Mouse (Mus musculus) heart, postnatal 36 days (tissue): ENCODE measurements around the gene Kat2b. TPM values are rescaled to one million over a fixed set of nuclear protein-coding genes. Genes with fewer than 3 reads are reported as not detected.
"Not testable (repeated sequence)": the region's sequence is repeated elsewhere in the genome, so short reads cannot be mapped to it uniquely, and the experiment has no call there.

Experiments used
- DNase-seq, 2 experiments: peaks; one replicate each; pipeline ENCODE4 v3.0.0; 2021 to 2022
- intact Hi-C: fragments of 180-260 bp; cut with DNase I; formaldehyde crosslinking; loops from one replicate; pipeline ENCODE4 v1.15.1; 2025
- total RNA-seq, 2 experiments: library from RNA; stranded (reverse); gene quantifications; 2 replicates each; pipeline ENCODE4 v1.2.3; 2021

Kat2b gene
- total RNA-seq, 2 experiments from 2014 or later, result 83.7 to 93.5 TPM

DNA sequence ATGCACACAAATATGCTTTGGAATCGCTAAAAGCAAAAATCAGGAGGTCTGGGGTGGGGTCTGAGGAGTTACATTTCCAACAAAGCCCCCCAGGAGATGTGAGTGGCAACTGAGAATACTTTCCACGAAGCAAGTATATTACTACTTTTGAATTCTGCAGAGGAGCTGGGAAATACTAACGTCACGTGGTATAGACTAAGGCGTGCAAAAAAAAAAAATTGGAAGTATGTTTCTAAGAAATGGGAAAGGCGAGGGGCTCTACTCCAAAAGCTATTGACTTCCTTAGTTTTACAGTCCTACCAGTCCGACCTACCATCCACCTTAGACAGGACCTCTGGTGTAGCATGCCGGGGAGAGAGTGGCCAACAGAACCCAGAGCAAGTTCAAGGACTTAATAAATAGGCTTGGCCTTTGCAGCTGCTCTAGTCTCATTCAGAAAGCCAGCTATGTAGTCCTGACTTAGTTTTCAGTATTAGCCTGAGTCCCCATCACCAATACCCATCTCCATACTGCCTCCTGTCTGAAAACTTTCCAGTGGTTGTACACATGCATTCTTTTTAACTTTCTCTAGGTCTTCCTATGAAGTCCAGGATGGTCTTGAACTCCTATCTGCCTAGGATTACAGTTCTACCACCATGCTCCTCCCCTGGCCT, 2.2 kb downstream of the Kat2b start:
- DNase-seq, result no peak
- intact Hi-C loops, result loop anchor here (2.0 to 10.0 kb wide), 2 partner anchors 86 to 120 kb away; partner anchors contain the start of gene Sgo1

DNA sequence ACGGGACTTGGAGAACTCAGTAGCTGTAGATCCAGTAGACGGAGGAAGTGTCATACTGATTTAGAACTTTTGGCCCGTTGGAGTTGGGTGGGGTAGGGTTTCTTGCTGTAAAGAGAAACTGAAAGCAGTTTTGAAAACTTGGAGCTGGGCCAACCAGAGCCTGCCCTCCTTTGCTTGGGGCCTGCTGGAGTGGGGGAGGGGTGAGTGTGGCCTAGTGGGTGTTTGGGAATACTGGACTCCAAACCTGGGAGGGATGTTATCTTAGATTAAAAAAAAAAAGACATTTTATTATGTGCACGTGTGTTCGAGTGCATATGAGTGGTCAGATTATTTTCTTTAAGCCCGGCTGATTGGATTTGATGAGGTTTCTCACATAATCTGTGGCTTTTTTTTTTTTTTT, 3.2 kb downstream of the Kat2b start:
- DNase-seq, result peak; percentile 76 to 78
- intact Hi-C loops, result loop anchor here (2.0 to 10.0 kb wide), 2 partner anchors 85 to 119 kb away; partner anchors contain the start of gene Sgo1

DNA sequence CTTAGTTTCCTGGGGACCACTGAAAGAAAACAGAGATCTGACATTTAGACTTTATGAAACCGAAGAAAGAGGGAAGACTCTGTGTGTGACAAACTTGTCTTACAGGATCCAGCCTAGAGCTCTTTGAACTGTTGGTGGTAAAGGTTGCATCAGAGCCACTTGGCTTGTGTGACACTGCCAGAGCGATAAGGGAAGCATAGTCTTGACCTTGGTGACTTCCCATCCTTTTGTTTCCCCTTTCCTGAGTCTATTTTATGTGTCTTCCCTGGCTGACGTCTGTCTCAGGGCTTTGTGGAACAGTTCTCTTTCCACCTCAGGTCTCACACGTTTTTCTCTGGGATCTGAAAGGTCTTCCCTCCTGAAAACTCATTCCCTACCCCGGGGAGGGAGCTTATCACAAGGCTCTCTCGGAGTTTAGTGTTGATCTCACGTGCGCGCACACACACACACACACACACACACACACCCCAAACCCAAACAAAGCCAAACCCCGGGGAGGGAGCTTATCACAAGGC, 3.8 kb downstream of the Kat2b start:
- intact Hi-C loops, result no loop called here
- no peak for DNase-seq

DNA sequence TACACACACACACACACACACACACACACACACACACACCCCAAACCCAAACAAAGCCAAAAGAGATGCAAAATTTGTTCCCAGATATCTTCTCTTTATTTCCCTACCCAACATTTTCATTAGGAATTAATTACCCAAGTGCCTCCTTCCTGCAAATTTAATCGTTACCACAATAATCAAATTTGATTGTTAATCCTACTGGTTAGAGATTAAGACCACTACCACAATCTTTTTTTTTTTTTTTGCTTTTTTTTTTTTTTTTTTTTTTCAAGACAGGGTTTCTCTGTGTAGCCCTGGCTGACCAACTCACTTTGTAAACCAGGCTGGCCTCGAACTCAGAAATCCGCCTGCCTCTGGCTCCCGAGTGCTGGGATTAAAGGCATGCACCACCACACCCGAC, 4.3 kb downstream of the Kat2b start:
- intact Hi-C loops, DNase-seq: not testable (repeated sequence)

DNA sequence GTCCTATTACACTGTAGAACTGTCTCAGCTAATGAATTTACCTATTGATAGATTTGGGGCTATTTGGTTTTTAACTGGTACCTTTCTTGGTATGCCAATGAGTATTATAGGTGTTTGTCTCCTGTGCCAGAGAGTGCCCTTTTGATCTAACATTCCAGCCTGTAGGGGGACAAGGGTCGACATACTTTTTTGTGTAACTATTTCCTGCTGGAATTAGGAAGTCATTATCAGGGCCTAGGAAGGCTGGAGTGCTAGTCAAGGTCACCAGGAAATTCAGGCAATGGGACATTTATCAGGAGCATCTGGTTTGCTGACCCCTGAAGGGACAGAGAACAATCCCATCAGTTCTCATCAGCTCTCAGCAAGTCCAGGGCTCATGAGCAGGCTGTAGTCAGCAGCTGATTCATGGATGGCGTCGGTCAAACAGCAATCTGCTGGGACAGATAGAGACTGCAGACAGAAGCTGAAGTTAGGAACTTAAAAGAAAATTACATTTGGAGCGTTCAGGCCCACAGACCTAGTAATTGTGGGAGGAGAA, 6.4 kb downstream of the Kat2b start:
- intact Hi-C loops, result loop anchor here (2.0 kb wide), 1 partner anchor 14 kb away; no protein-coding TSS in a partner anchor
- DNase-seq, result no peak

DNA sequence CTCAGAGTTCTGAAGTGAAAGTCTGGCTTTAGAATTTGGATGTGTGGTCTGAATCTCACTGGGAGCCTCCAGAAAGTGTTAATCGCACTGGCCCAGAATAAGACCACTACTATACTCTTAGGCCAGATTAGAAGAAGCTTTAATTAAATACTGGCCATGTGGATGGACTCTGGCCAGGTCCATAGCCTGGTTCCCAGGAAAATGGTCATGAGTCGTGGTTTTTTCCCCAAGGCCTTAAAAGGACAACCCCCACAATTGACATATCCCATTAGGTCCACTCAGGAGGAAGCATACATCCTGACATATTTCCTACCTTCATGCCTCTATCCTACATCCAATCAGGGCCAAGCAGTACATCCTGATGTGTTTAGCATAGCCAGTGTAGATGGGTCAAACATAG, 10.5 kb downstream of the Kat2b start:
- DNase-seq, result no peak
- intact Hi-C loops, result no loop called here

DNA sequence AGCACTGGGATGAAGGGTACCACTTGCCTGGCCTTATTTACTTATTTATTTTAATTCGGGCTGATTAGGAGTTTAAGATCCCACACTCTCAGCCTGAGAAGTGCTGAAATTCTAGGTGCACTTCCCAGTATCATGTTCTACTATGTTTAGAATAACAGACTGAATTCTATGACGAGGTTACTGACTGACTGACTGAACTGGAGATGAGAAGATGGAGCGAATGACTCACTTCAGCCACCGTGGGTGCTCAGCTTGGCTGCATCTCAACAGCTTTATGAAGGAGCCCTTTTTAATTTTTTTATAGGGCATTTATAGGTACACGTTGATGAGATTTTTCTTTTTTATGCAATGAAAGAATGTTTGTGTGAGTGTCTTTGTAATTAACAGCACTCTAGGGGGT, 11.1 kb downstream of the Kat2b start:
- intact Hi-C loops, result no loop called here

DNA sequence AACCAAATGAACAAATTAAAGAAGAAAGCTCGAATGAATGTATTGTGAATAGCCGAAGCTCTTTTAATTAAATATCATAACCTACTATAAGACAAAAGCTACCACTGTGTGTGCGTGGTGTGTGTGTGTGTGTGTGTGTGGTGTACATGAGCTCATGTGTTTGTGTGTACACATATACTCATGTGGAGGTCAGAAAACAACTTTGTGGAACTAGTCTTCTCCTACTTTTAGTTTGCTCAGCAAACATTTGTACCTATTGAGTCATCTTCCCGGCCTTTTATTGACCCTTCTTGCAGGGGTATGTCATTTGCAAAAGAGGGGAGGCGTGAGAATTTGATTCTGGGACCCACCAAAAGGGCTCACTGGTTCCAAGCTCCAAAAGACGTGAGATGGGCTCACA, 11.6 kb downstream of the Kat2b start:
- intact Hi-C loops, result no loop called here
- no peak for DNase-seq

More for the DNA sequence above, 11.1 kb downstream of the Kat2b start:
- DNase-seq, result no peak

DNA sequence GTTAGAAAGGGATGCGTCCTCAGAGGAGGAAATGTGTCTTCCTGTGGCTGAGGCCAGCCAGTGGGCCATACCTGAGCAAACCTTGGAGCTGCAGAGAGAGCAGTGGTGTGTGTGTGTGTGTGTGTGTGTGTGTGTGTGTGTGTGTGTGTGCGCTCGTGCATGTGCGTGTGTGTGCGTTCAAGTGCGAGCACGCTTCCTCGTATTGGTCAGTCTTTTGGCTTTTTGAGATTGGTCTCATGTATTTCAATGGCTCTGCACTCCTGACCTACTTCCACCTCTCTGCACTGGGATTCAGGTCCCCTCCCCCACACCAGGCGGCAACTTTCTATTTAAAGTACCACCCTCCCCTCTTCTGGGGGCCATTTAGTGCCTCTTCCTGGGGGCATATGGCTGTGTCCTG, 12.1 kb downstream of the Kat2b start:
- intact Hi-C loops, result no loop called here
- DNase-seq, result no peak

DNA sequence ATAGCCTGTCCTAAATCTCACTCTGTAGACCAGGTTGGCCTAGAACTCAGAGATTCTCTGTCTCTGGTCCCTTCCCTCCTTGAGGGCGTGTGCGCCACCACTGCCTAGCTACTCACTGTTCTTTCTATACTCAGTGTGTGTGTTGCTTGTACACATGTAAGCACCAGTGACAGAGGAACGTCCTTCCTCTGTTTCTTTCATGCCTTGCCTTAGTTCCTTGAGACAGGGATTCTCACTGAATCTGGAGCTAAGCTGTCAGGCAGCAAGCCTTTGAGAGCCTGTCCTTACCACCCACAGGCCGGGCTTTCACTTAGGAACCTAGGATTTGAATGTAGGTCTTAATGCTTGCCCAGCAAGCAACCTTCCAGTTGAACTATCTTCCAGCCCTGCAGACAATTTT, 13.0 kb downstream of the Kat2b start:
- no peak for DNase-seq
- intact Hi-C loops, result no loop called here

DNA sequence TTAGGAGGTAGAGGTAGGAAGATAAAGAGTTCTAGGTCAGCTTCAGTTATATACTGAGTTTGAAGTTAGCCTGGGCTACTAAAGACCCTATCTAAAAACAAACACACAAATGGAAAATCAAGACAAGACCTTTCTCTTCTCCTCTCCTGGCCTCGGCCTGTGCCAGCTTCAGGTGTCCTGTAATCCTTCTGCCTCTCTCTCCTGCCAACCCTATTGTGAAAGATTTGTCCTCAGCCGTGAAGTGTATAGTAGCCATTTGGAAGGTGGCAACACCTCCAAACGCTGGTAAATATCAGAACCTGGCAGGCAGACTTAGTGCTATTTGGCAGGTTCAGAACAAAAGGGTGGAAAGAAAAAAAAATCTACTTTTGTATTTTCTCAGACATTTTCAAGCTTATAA, 13.6 kb downstream of the Kat2b start:
- intact Hi-C loops, result no loop called here
- no peak for DNase-seq

DNA sequence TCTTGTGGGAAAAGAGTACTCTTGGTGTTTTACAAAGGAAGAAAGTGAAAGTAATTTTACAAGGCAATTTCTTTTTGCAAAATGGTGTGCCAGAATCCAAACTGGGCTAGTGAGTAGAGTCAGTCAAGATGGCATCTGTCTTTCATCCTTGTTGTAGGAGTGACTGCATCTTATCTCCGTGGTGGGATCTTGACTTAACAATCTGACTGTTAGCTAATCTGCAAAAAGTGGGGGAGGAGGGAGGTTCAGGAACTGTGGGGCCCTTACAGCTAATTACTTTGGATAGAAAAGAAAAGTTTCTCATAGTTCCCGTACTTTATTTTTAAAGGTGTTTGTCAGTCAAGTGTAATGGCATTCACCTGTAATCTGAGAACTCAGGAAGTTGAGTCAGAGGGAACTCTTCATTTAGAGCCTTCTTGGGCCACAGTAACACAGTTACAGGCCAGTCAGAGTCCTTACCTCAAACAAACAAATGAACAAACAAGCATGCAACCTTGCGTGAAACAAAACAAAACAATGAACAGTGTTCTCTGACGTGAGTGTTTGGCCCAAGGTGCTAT, 15.4 kb downstream of the Kat2b start:
- no peak for DNase-seq
- intact Hi-C loops, result no loop called here

DNA sequence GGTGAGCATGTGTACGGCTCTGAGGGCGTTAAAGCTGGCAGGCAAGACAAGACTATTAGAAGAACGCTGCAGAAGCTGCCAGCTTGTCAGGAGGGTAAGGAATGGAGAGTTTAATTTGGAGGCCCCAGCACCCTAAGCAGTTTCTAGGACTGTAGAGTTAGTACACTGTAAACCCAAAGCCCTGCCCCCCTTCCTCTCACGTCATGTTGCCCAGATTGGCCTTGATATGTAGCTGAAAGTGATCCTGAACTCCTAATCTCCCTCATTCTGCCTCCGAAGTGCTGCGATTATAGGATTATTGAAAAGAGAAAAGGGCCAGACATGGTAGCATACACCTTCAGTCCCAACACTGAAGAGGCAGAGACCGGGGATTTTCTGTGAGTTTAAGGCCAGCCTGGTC, 16.1 kb downstream of the Kat2b start:
- no peak for DNase-seq
- intact Hi-C loops, result no loop called here

DNA sequence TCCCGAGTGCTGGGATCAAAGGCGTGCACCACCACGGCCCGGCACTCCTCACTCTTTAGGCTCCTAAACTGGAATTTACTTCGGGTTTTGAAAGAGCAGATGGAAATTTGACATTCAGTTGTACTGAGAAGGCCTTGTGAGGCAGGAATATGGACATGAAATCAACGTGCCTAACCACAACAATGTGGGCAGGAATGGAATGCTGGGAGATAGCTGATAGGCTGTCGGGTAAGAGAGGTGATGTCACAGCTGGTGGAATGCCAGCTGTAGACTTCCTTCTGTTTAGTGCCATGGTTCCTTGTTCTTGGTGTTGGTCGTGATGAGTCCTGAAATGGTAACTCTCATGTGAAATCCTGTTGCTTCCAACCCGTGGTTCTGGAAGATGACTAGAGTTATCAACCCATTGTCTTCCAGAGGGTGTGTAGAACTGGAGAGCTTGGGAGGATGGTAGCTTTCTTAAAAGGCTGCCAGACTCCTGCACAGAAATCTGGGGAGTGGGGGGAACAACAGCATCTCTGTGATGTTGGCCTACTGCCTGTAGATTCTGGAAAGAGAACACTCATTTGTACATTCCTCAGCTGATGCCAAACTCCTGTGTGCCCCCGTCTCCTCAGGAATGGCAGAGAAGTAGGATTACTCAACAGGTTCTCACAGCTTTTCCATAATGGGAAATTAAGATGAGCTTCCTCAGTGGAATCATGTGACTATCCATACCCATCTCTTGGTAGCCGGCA, 17.4 kb downstream of the Kat2b start:
- intact Hi-C loops, result no loop called here
- DNase-seq, result peak in 1 of 2 experiments; percentile 28

DNA sequence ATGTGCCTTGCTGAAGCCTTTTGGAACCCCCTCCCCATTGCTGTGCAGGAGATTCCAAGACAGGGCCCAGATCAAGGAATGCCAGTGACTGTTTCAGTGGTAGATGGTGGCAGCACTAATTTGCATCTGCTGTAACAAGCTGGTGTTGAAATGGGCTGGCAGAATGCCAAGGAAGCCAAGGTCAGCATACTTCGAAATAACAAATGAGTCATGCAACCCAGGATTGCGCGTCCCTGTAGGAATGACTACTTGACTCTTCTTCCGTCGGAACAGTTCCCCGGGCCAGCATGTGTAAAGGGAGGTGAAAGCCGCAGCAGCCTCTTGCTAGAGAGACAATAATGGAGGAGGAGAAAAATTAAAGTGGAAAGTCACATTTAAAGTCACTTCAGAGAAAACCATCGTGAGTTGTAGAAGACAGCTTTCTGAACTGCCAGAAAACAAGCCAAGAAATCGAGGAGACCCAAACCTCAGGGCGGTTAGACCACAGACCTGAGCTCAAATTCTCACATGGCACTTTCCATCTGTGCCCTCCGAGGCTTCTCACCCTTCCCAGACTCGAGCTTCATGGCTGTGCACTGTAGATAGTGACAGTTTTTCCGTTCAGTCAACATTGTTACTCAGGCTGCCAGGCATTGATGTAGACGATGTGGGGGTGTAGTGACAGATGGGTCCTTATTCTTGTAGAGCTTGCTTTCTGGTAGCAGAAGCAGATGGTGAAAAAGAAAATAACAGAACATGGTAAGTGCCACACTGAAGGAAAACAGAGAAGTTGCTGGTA, 20.6 kb downstream of the Kat2b start:
- intact Hi-C loops, result loop anchor here (2.0 to 5.0 kb wide), 2 partner anchors 14 to 40 kb away; no protein-coding TSS in a partner anchor
- DNase-seq, result peak; percentile 86 to 88

DNA sequence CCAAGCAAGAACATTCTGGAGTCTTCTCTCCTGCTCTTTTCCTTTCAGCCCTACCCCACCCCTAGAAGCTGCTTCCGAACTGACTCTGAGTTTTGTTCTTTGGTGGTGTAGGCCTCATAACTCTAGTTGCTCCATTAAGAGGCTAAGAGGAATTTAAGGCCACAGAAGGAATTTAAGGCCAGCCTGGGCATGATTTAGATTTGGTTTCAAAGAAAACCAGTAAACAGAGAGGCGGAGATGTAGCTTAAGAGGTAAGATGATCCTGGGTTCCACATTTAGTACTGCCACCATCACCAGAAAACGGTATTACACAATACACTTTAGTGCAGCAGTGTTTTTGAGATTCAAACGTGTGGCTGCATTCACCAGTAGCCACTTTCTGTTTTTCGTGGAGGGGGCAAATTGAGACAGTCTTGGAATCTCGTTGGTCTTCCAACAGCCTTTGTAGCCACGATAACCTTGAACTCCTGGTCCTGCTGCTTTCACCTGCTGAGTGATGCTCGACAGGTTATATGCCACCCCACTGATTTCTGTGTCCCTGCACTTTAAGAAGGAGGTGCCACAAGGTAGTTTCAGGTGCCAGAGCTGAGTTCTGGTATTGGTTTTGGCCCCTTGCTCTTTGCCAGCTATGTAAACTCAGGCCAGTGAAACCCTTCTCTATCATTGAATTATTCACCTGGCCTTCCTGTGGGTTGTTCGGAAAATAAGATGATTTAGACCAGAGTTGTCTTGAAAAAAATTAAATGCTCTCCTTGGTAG, 21.6 kb downstream of the Kat2b start:
- intact Hi-C loops, result loop anchor here (5.0 kb wide), 1 partner anchor 39 kb away; no protein-coding TSS in a partner anchor
- no peak for DNase-seq

DNA sequence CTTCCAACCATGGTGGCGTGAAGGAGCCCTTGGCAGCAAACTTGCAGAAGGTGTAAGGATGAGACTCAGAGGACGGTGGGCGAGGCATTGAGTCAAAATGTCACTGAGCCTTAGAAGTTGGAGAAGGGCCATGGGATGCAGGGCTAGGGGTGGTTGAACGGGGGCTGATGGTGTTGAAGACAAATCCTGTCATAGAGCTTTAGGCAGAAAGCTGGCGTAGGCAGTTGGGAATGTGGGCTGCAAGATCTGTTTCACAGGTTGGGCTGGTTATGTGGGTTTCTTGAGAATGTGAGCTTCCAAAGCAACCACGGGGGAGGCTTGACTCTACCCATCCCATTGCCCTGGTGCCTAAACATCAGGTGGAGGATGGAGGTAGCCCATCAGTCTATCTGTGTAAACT, 23.4 kb downstream of the Kat2b start:
- no peak for DNase-seq
- intact Hi-C loops, result no loop called here

DNA sequence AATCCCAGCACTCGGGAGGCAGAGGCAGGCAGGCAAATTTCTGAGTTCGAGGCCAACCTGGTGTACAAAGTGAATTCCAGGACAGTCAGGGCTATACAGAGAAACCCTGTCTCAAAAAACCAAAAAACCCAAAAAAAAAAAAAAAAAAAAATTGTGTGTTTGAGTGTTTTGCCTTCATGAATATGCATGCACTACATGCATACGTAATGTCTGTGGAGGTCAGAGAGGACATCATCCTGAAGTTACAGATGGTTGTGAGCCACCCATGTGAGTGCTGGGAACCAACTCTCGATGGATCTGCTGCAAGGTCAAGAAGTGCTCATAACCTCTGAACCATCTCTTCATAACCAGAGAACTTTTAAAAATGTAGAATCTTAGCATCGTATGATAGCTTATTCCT, 25.2 kb downstream of the Kat2b start:
- DNase-seq, result no peak
- intact Hi-C loops, result no loop called here

DNA sequence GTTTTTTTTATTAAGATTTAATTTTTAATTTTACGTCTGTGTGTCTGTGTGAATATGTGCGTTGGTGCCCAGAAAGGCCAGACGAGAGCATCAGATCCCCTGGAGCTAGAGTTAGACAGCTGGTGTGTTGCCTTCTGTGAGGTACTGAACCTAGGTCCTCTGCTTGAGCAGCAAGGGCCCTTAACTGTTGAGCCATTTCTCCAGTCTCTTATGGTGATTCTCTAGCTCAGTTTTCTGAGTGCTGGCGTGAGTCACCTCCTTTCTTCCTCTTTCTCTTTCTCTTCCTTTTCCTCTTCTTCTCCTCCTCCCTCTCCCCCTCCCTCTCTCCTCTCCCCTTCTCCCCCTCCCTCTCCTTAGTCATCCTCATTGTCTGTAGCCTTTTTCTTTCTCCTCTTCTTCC, 27.9 kb downstream of the Kat2b start:
- DNase-seq, result no peak
- intact Hi-C loops, result no loop called here

DNA sequence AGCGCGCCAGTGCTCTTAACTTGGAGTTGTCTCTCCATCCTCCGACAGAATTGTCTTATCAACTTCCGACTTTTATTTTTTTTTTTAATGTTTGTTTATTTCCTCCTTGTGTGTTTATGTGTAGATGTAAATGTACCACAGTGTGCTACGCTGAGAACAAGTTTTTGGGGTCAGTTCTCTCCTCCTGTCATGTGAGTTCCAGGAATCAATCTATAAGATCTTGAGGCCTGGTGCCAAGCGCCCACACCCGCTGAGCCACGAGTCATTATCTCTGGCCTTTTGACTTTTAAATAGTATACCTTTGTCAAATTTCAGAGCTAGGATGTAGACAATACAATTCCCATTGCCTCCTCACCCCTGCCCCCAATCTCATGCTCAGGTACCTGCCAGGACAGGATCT, 28.9 kb downstream of the Kat2b start:
- no peak for DNase-seq
- intact Hi-C loops, result no loop called here
